Mouse (Mus musculus): ENCODE measurements at regions not wholly inside any gene's neighbourhood (a gene's known extent, or its start where the extent isn't known, plus 50 kb on each side); places are given as distances from the start of the nearest gene placed in this dataset.

DNA sequence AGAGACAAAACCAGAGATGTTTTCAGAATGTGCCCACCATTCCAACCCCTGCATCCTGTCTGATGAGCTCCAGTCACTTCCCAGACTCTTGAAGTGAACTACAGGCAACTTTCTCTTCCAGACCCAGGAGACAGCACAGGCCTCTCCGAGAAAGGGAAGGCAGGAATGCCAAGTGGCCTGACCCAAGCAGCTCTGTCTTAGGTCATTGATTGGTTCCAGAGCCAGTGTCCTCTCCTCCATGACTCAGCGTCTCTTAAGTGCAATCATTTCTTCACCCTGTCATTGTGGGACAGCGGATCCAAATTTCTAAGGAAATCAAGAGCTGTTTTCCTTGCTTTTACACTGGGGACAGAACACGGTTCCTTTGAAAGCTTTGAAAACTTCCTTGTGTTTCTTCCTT, 329.2 kb upstream of the Nfe2l3 start:
- TF ChIP-seq CTCF (IDR thresholded peaks at IDR 0.05; ENCODE audit: low read depth, low read length) (no peak), POLR2A (IDR thresholded peaks at IDR 0.05; ENCODE audit: extremely low read depth, insufficient read depth, low read length) (no peak)
